Mouse (Mus musculus): ENCODE measurements around the gene Armc5. TPM values are rescaled to one million over a fixed set of nuclear protein-coding genes. Genes with fewer than 3 reads are reported as not detected.

The Armc5 gene
- total RNA-seq, 2 experiments from 2014 or later, result 7.8 to 9.0 TPM

GRCm38 (mm10) chr7:128282532-128283244 lies 45.5 kb downstream of the Armc5 start:
- intact Hi-C loops (cut with DNase I), result no loop called here
- no peak for DNase-seq

GRCm38 (mm10) chr7:128284047-128284446 lies 46.9 kb downstream of the Armc5 start:
- no peak for DNase-seq
- intact Hi-C loops (cut with DNase I), result no loop called here

- intact Hi-C loops (cut with DNase I), result no loop called here
- DNase-seq, result no peak
Measured at GRCm38 (mm10) chr7:128285060-128285459, 47.9 kb downstream of the Armc5 start.

- intact Hi-C loops (cut with DNase I), result no loop called here
- DNase-seq, result no peak
Measured at GRCm38 (mm10) chr7:128288923-128289544, 51.9 kb downstream of the Armc5 start.

Small RNA genes lying within 50 kb of the gene (microRNA-seq; reads per million reads assigned to microRNA genes)
- gene Mir3103, result 0 to 1.2 reads per million in 2 experiments

Other genes with a start within 250 kb of the Armc5 start
- 10 to 100 TPM in 1 of 2 experiments, 1 to 10 TPM in 1; 5.6 to 13.6 TPM for gene Pycard, start 243.5 kb upstream of the Armc5 start, total RNA-seq (2021)
- gene Trim72, start 233.4 kb upstream of the Armc5 start, total RNA-seq (2021), result 100 to 1,000 TPM; 209 to 217 TPM
- gene Itgam, start 174.7 kb upstream of the Armc5 start, total RNA-seq (2021), result 1 to 10 TPM; 4.5 to 5.7 TPM
- not detected for gene Gm49368, start 174.7 kb upstream of the Armc5 start, total RNA-seq (2021)
- under 1 TPM; 0.19 to 0.59 TPM for gene Itgax, start 107.8 kb upstream of the Armc5 start, total RNA-seq (2021)
- under 1 TPM in 1 of 2 experiments, not detected in 1; 0.17 TPM for gene Itgad, start 83.0 kb upstream of the Armc5 start, total RNA-seq (2021)
- 1,000 to 10,000 TPM; 1,548 to 1,671 TPM for gene Cox6a2, start 31.0 kb upstream of the Armc5 start, total RNA-seq (2021)
- 1 to 10 TPM; 3.1 to 3.4 TPM for gene 9130023H24Rik, start 689 bp downstream of the Armc5 start, total RNA-seq (2021)
- gene Tgfb1i1, start 9.5 kb downstream of the Armc5 start, total RNA-seq (2021), result 10 to 100 TPM; 31.9 to 32.2 TPM
- gene Slc5a2, start 28.3 kb downstream of the Armc5 start, total RNA-seq (2021), result not detected
- gene BC017158, start 60.8 kb downstream of the Armc5 start, total RNA-seq (2021), result 1 to 10 TPM; 7.0 to 8.0 TPM
- 10 to 100 TPM; 10.1 to 14.9 TPM for gene Rgs10, start 181.4 kb downstream of the Armc5 start, total RNA-seq (2021)
- gene Tial1, start 224.4 kb downstream of the Armc5 start, total RNA-seq (2021), result 10 to 100 TPM; 46.4 to 53.8 TPM